Mouse (Mus musculus) neural tube, embryonic 10.5 days (tissue): ENCODE measurements around the gene H2al1i.
"Not testable (repeated sequence)": the region's sequence is repeated elsewhere in the genome, so short reads cannot be mapped to it uniquely, and the experiment has no call there.

ENCODE experiments used
- DNase-seq: peaks from one replicate; pipeline ENCODE4 v3.0.0-alpha.2; 2017; ENCODE audit warnings: low spot score; ENCODE audit errors: extremely low spot score

H2al1i gene

GRCm38 (mm10) chrX:11324359-11324758 lies at the start of gene H2al1i:
Gene H2al1i (plus strand): TSS chrX:11324659.
- DNase-seq = not testable (repeated sequence)

GRCm38 (mm10) chrX:11277083-11277482 lies 47.4 kb upstream of the H2al1i start:
- no peak for DNase-seq

- DNase-seq = no peak
These were observed 43.7 kb upstream of the H2al1i start for GRCm38 (mm10) chrX:11280741-11281140.

GRCm38 (mm10) chrX:11288306-11288882 lies 36.1 kb upstream of the H2al1i start:
- no peak for DNase-seq

GRCm38 (mm10) chrX:11289244-11289643 lies 35.2 kb upstream of the H2al1i start:
- no peak for DNase-seq

GRCm38 (mm10) chrX:11298957-11299356 lies 25.5 kb upstream of the H2al1i start, which contains the start of gene H2al1a:
Gene H2al1a (plus strand): TSS chrX:11299257.
- DNase-seq = not testable (repeated sequence)

GRCm38 (mm10) chrX:11302132-11302531 lies 22.3 kb upstream of the H2al1i start, which contains the start of gene H2al1b:
Gene H2al1b (plus strand): TSS chrX:11302432.
- DNase-seq = not testable (repeated sequence)

- not testable (repeated sequence) for DNase-seq
These were observed 19.1 kb upstream of the H2al1i start, which contains the start of gene H2al1c for GRCm38 (mm10) chrX:11305355-11305754. Gene H2al1c (plus strand): TSS chrX:11305655.

GRCm38 (mm10) chrX:11308524-11308923 lies 15.9 kb upstream of the H2al1i start, which contains the start of gene H2al1d:
Gene H2al1d (plus strand): TSS chrX:11308824.
- not testable (repeated sequence) for DNase-seq

GRCm38 (mm10) chrX:11311634-11312033 lies 12.8 kb upstream of the H2al1i start, which contains the start of gene H2al1e:
Gene H2al1e (plus strand): TSS chrX:11311934.
- DNase-seq = not testable (repeated sequence)

GRCm38 (mm10) chrX:11314858-11315257 lies 9.6 kb upstream of the H2al1i start, which contains the start of gene H2al1f:
Gene H2al1f (plus strand): TSS chrX:11315158.
- not testable (repeated sequence) for DNase-seq

- DNase-seq = not testable (repeated sequence)
These were observed 6.5 kb upstream of the H2al1i start, which contains the start of gene H2al1g for GRCm38 (mm10) chrX:11317956-11318355. Gene H2al1g (plus strand): TSS chrX:11318256.

- not testable (repeated sequence) for DNase-seq
These were observed 3.3 kb upstream of the H2al1i start, which contains the start of gene H2al1h for GRCm38 (mm10) chrX:11321192-11321591. Gene H2al1h (plus strand): TSS chrX:11321492.

GRCm38 (mm10) chrX:11327522-11327921 lies 3.1 kb downstream of the H2al1i start, which contains the start of gene H2al1j:
Gene H2al1j (plus strand): TSS chrX:11327822.
- not testable (repeated sequence) for DNase-seq

- no peak for DNase-seq
These were observed 21.3 kb downstream of the H2al1i start for GRCm38 (mm10) chrX:11345762-11346161.

GRCm38 (mm10) chrX:11346756-11347155 lies 22.3 kb downstream of the H2al1i start:
- no peak for DNase-seq

GRCm38 (mm10) chrX:11360823-11361222 lies 36.4 kb downstream of the H2al1i start:
- DNase-seq = no peak

GRCm38 (mm10) chrX:11361261-11361660 lies 36.8 kb downstream of the H2al1i start:
- DNase-seq = no peak

GRCm38 (mm10) chrX:11363890-11364289 lies 39.4 kb downstream of the H2al1i start:
- no peak for DNase-seq

GRCm38 (mm10) chrX:11365151-11365550 lies 40.7 kb downstream of the H2al1i start:
- no peak for DNase-seq
